Mouse (Mus musculus) c-Kit-positive CD71-negative TER-119-negative erythroid progenitor cells, embryonic 14.5 days (primary cell): ENCODE measurements around the gene Creg1.
"Not testable (repeated sequence)": the region's sequence is repeated elsewhere in the genome, so short reads cannot be mapped to it uniquely, and the experiment has no call there.

ENCODE experiments used
- DNase-seq: peaks from one replicate; pipeline ENCODE4 v3.0.0-alpha.2; 2013; ENCODE audit warnings: low read depth

Gene Creg1

DNA sequence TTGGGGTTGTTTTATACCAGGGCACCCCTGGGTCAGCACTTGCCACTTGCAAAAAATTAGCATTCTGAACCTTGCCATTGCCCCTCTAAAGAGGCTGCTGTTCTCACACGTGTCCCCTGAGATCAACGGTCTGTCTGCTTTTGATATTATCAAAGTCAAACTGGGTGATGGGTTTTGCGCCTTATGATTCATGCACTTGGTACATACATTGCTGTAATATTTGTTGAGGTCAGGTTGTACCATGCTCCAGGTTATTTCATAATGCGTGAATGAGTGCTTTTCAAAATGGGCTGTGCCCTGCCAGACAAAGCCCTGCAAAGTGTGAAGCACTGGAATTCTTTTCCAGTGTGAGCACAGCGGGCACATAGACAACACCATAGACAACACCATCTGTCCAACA lies 11.7 kb upstream of the Creg1 start:
- DNase-seq, result no peak

- no peak for DNase-seq
Measured at GRCm38 (mm10) chr1:165754205-165754604, 9.3 kb upstream of the Creg1 start.

DNA sequence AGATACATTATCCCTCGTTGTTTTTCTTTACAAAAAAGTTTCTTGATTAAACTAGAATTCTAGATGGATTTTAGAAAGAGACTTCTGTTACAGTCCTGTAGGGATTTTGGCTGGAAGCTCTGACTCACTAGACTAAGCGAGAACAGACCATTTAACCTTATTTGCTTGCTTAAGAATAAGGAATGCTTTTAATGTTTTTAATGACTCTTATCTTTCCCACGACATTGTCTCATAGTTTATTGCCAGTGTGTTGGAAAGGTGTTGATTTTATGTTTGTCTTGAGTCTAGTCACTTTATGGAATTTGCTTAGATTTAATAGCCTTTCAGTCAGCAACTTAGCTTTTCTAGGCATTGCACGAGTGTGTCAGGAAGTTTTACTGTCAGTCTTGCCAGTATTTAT lies 8.4 kb upstream of the Creg1 start:
- no peak for DNase-seq

DNA sequence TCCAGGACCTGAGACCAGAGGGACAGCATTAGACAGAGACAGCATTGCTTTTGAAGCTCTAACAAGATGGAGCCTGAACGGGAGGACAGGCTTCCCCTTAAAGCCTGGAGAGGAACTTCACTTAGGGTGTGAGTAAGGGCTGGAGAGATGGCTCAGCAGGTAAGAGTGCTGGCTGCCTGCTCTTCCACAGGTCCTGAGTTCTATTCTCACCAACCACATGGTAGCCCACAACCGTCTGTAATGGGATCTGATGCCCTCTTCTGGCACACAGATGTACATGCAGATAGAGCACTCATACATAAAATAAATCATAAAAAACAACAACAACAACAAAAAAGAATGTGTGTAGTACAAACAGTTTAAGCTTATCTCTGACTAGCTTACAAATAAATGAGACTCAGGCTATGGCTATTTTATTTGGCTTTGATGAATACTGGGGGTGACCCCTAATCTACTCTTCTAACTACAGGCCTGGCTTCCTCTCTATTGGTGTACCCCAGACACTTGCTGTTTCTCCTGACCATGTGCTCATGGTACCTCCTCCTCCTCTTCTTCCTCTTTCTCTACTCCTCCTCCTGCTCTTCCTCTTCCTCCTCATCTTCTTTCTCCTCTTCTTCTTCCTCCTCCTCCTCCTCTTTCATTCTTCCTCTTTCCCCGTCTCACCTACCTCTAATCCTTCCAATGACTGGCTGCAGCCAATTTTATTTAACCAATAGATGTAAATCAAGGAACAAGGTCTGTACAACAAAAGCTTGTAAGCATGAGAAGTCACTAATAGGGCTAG lies 1.8 kb upstream of the Creg1 start:
- DNase-seq, result no peak

GRCm38 (mm10) chr1:165762498-165762897 lies 1.0 kb upstream of the Creg1 start:
- not testable (repeated sequence) for DNase-seq

- no peak for DNase-seq
Measured at GRCm38 (mm10) chr1:165762914-165763634, 472 bp upstream of the Creg1 start.

GRCm38 (mm10) chr1:165764571-165764970 lies 1.0 kb downstream of the Creg1 start:
- DNase-seq, result no peak

DNA sequence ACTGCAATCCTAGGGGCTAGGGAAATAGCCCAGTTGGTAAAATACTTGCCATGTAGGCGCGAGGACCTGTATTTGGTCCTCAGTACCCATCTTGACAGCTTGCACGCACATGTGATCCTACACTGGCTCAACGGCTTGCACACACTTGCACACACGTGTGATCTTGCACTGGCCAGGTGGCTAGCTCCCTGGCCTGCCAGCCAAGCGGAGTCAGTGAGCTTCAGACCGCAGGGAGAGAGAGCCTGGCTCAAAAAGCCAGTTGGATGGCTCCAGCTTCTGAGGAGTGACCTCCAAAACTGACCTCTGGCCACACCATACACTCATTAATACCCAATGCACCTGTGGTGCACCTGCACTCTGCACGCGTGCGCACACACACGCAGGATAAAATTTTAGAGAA lies 1.5 kb downstream of the Creg1 start:
- DNase-seq, result no peak

DNA sequence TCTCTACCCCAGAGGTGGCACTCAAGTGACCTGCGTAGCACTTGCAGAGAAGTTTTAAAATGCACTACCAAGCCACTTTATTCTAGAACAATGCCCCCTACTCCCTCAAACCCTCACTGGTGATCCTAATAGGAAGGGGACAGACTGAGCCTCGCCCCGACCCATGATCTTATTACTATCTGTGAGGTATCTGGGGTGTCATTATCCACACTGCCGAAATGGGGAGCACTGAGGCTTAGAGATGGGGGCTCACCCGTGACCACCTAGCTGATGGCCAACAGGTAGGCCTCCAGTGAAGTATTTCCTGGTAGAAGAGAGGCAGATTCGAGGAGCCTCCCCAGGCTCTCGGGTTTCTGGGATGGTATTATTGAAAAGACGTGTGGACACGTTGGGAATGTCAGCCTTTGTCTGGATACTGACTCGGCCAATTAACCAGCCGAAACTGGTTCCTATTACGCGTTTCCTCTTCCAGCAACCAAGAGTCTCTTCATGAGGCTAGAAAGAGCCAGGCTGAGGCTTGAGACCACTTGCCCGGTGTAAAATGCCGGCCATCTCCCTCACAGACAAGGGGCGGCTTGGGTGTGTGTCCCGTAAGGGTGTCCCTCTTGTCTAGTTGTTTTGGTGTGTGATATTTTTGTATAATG lies 2.2 kb downstream of the Creg1 start:
- DNase-seq, result no peak

DNA sequence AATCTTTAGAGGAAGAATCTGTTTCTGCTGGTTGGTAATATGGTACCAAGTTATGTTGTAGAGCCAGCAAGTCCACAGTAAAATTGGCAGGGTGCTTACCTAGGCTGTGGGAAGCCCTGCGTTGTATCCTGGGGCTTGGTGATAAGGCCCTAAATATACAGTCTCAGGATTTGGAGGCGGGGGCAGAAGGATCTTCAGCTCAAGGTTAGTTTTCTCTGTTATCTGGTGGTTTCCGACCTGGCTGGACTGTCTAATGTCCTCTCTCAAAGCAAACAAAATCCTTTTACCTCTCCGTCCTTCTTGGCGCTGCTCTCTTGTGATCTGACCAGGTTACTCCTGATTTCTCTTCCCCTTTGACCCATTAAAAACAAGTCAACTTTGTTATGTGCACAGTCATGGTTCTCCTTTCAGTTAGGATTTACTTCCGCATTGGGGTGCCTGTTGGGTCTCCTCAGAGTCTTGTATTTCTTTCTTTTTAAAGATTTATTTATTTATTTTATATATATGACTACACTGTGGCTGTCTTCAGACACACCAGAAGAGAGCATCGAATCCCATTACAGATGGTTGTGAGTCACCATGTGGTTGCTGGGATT lies 2.8 kb downstream of the Creg1 start:
- no peak for DNase-seq

DNA sequence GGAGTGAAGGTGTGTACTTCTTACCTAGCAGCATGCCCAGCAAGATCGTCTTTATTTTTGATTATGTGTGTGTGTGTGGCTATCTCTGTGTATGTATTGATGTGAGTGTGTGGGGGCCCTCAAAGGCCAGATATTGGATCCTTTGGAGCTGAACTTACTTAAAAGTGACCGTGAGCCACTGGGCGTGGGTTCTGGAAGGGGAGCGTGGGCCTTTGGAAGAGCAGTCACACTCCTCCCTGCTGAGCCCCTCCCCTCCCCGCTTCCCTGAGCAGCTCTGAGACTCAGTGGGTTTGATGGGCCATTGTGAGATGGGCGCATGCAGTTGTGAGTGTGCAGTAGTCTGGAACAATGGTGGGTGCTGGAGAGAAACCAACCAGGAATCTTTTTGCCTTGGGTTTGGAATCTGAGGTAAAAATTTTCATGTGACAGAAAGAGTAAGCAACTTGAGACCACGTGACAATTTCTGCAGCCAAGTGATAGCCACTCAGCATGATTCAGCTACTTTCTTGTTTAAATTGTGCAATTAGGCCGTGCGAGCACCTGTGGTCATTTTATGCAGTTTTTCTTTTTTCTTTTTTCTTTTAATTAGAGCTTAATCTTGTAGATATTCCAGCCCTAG lies 5.5 kb downstream of the Creg1 start:
- no peak for DNase-seq

DNA sequence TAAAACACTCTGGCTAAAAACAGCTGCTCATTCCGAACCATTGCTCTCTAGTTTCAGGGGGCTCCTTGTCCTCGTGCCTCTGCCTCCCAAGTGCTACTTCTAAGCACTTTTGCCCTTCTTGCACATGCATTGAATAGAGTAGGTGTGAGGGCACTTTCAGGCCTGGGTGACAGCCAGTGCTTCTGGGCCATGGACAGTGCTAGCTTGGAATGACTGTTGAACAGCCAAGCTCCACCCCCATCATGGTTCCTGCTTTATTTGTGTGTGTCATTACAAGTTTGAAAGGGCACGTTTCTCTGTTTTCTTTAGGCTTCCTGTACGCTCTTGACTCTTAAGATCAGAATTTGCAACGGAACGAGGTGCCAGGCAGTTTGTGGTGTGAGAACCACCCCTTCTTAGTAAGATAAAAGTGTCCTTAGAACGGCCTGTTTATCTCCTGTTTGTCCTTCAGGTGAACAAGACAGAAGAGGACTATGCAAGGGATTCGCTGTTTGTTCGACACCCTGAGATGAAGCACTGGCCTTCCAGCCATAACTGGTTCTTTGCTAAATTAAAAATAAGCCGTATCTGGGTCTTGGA lies 6.7 kb downstream of the Creg1 start:
- no peak for DNase-seq

- peak; percentile 82 for DNase-seq
Measured at GRCm38 (mm10) chr1:165771491-165771897, 7.9 kb downstream of the Creg1 start.

- no peak for DNase-seq
Measured at GRCm38 (mm10) chr1:165771998-165772397, 8.5 kb downstream of the Creg1 start.

DNA sequence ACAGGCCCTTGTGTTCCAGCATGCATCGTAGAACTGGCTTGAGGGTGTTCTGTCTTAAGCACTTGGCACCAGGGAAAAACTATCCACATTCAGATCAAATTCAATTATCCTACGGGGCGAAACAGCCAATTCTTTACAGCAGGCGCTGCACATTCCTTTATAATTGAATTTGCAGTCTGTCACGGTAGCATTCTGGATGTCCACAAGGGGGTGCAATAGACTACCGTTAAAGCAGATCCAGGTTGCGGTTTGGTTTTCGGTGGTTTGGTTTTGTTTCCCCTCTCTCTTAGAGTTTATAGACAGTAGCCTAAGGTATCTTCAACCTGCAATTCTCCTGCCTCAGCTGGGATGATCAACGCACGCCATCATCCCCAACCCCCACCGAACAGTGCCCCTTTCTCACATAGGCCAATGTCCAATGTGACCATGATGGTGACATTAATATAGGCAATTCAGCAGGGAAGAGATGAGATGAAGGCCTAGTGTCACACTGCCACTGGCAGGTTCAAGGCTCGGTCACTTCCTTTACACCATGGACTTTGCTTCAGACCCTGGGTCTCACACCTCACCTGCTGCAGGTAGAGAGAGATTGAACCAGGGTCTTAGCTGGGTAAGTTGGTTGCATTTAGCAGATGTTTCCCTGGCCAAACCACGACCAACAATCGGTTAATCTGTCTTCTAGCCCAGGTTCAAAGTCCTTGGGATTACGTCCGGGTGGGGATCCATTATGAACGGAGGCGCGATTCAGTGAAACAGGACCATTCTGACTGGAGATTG lies 12.2 kb downstream of the Creg1 start:
- DNase-seq, result no peak

GRCm38 (mm10) chr1:165779954-165780585 lies 16.5 kb downstream of the Creg1 start:
- no peak for DNase-seq

DNA sequence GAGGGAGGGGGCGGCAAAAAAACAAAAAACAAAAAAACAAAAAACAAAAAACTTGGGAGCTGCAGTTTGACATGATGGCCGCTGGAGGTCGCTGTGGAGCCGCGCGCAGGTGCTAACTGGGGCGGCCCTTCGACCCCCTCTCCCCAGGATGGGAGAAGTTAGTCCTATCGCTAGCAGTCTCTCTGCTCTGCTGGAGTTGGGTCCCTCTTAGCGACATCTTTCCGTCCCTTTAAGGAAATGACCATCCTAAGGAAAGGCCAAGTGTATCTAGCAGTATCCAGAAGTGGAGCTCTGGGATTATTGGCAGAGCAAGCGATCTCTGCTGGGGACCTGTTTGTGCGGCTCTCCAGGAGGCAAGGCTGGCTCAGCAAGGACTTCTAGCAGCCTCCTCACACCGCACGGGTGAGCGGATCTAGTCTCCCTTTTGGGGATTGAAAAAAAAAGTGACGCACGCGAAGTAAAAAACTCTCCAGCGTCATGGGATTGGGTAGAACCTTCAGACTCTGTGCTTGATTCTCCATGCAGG lies 17.1 kb downstream of the Creg1 start:
- DNase-seq, result no peak

- DNase-seq, result no peak
Measured at GRCm38 (mm10) chr1:165781426-165781825, 17.9 kb downstream of the Creg1 start.

DNA sequence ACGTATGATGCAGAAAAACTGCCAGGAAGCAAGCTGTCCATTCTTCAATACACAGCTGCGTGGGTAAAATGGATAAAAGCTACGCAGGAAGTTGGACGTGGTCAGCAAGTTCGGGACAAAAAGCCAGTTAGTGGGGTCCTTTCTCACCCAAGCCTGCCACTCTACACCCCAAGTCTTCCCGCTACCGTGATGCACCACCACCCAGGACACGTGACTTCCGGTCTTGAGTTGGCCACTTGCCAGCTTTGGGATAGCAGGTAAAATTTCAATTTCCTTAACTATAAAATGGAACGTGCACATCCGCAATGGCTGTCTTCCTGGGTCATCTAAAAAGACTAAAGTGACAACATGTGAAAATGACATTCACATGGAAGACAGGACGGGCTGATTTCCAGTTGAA lies 18.4 kb downstream of the Creg1 start:
- DNase-seq, result no peak

- no peak for DNase-seq
Measured at GRCm38 (mm10) chr1:165786296-165786695, 22.8 kb downstream of the Creg1 start.
